Mouse (Mus musculus) embryonic facial prominence, embryonic 11.5 days (tissue): Measurements from ENCODE around the gene Vmn2r18. TPM values are rescaled to one million over a fixed set of nuclear protein-coding genes. Genes with fewer than 3 reads are reported as not detected.

Source experiments
- ATAC-seq: fragments of 200-750 bp; cut with Nextera tagmentation; replicated peaks from 2 replicates; pipeline ENCODE4 v1.8.0; 2017; ENCODE audit warnings: low read depth; ENCODE audit not compliant: insufficient number of reproducible peaks, low FRiP score, low TSS enrichment
- DNase-seq: peaks from one replicate; pipeline ENCODE4 v3.0.0-alpha.2; 2015; ENCODE audit warnings: low spot score
- H3K27ac ChIP-seq: fragments of 300-500 bp; sonication (generic); replicated peaks from 2 replicates; pipeline ENCODE4 v1.5.1; 2014; ENCODE audit warnings: mild to moderate bottlenecking, low read depth, low read length, control low read depth
- H3K27me3 ChIP-seq: fragments of 300-500 bp; sonication (generic); 2 replicates; pipeline ENCODE4 v1.6.1; 2014; ENCODE audit warnings: mild to moderate bottlenecking, low read length, moderate library complexity, mixed read lengths; ENCODE audit not compliant: control insufficient read depth, insufficient read depth
- H3K36me3 ChIP-seq: fragments of 300-500 bp; sonication (generic); replicated peaks from 2 replicates; pipeline ENCODE4 v1.6.1; 2014; ENCODE audit warnings: low read depth, mild to moderate bottlenecking, low read length, moderate library complexity, mixed read lengths; ENCODE audit not compliant: control insufficient read depth, insufficient read depth
- H3K4me1 ChIP-seq: fragments of 300-500 bp; sonication (generic); 2 replicates; pipeline ENCODE4 v1.6.1; 2014; ENCODE audit warnings: low read length, mixed read lengths; ENCODE audit not compliant: control insufficient read depth, insufficient read depth
- H3K4me2 ChIP-seq: fragments of 300-500 bp; sonication (generic); 2 replicates; pipeline ENCODE4 v1.6.1; 2014; ENCODE audit warnings: low read depth, mild to moderate bottlenecking, control low read depth, low read length, moderate library complexity
- H3K4me3 ChIP-seq: fragments of 300-500 bp; sonication (generic); 2 replicates; pipeline ENCODE4 v1.5.1; 2014; ENCODE audit warnings: low read depth, low read length, control low read depth
- H3K9ac ChIP-seq: fragments of 300-500 bp; sonication (generic); replicated peaks from 2 replicates; pipeline ENCODE4 v1.6.1; 2014; ENCODE audit warnings: mild to moderate bottlenecking, control low read depth, low read length
- H3K9me3 ChIP-seq: fragments of 300-500 bp; sonication (generic); replicated peaks from 2 replicates; pipeline ENCODE4 v1.6.1; 2016; ENCODE audit warnings: mild to moderate bottlenecking, low read length, inconsistent platforms, mixed read lengths; ENCODE audit not compliant: control insufficient read depth
- WGBS: fragments of 180-500 bp; shearing (Covaris S2); extraction: QIAGEN DNeasy Blood & Tissue Kit; methylation state at CpG from one replicate; pipeline ENCODE4 v1.1.7; 2014; 5-methylcytosine and 5-hydroxymethylcytosine counted together
- polyA plus RNA-seq: library from polyadenylated mRNA; unstranded; fragments of >200 nt; fragmentation: Nextera tagmentation; extraction: Ambion mirVana; gene quantifications from 2 replicates; pipeline ENCODE4 v1.2.1, GENCODE M21; 2014

The Vmn2r18 gene
- 0.14 and 0.21 TPM in 2 replicates for polyA plus RNA-seq

DNA sequence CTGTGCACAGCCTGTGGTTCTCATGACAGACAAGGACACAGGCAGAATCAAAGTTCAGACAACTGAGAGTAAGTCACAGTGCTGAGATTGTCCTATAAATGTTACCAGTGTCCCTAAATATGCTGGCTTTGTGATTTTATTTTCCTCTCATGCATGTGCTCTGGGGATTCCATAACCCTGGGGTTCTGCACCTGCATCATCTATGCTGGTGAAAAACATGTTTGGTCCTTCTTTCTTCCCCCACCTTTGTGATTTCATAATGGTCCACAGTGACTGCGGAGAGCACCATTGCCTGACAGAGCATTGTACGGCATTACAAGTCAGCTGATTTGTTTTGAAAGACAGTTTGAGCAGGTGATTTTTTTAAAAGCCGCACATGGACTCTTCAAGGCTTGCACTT, at the start of gene Vmn2r18:
Gene Vmn2r18 (minus strand): TSS at position 101 of the 400 bp plus-strand sequence.
- DNase-seq = no peak
- Histone ChIP-seq H3K9ac (no peak within 1 kb of the TSS), H3K27me3 (no peaks in the 10 kb centered on the region), H3K4me1 (no peaks in the 10 kb centered on the region), H3K4me3 (no peak within 1 kb of the TSS), H3K27ac (no peak within 1 kb of the TSS), H3K9me3 (no peaks in the 10 kb centered on the region), H3K36me3 (no peaks in the 10 kb centered on the region), H3K4me2 (no peak within 1 kb of the TSS)
- no peak for ATAC-seq
- 82% methylated on average over 3 of the region's 3 CpGs for WGBS

GRCm38 (mm10) chr5:151651411-151651784, 45.6 kb upstream of the Vmn2r18 start:
- H3K27ac ChIP-seq = no peak overlapping the region
- H3K36me3 ChIP-seq = peaks cover 16% of the 10 kb centered on the region
- H3K27me3 ChIP-seq = no peaks in the 10 kb centered on the region
- ATAC-seq = no peak
- no peaks in the 10 kb centered on the region for H3K4me1 ChIP-seq
- WGBS = 63% methylated on average over 3 of the region's 3 CpGs
- H3K9ac ChIP-seq = no peak overlapping the region; the same call in 1 of the 2 replicates
- DNase-seq = no peak
- no peak overlapping the region for H3K4me2 ChIP-seq
- no peaks in the 10 kb centered on the region for H3K9me3 ChIP-seq
- no peak overlapping the region for H3K4me3 ChIP-seq

GRCm38 (mm10) chr5:151650700-151651410, 45.0 kb upstream of the Vmn2r18 start, which contains the start of gene Rfc3:
Gene Rfc3 (minus strand): TSS chr5:151651242.
- H3K4me3 ChIP-seq = peak within 1 kb of the TSS; percentile 68
- peak within 1 kb of the TSS; percentile 67 for H3K27ac ChIP-seq
- under 1% methylated on average over 41 of the region's 42 CpGs for WGBS
- peaks cover 21% of the 10 kb centered on the region for H3K36me3 ChIP-seq
- peak; percentile 97 for DNase-seq
- H3K9me3 ChIP-seq = no peaks in the 10 kb centered on the region
- no peaks in the 10 kb centered on the region for H3K27me3 ChIP-seq
- H3K4me1 ChIP-seq = no peaks in the 10 kb centered on the region
- ATAC-seq = peak; percentile 97
- H3K9ac ChIP-seq = peak within 1 kb of the TSS; percentile 76
- H3K4me2 ChIP-seq = peak within 1 kb of the TSS; percentile 39

GRCm38 (mm10) chr5:151644845-151645244, 39.0 kb upstream of the Vmn2r18 start:
- Histone ChIP-seq H3K27ac (no peak overlapping the region), H3K9ac (no peak overlapping the region), H3K4me2 (no peak overlapping the region), H3K36me3 (peaks cover 50% of the 10 kb centered on the region), H3K4me3 (no peak overlapping the region), H3K9me3 (no peaks in the 10 kb centered on the region), H3K4me1 (no peaks in the 10 kb centered on the region), H3K27me3 (no peaks in the 10 kb centered on the region)
- no peak for ATAC-seq
- WGBS = 95% methylated on average over 7 of the region's 7 CpGs
- DNase-seq = peak; percentile 36

- Histone ChIP-seq H3K27me3 (no peaks in the 10 kb centered on the region), H3K4me2 (no peak overlapping the region), H3K27ac (no peak overlapping the region), H3K4me1 (no peaks in the 10 kb centered on the region), H3K9me3 (no peaks in the 10 kb centered on the region), H3K36me3 (peaks cover 43% of the 10 kb centered on the region), H3K9ac (no peak overlapping the region), H3K4me3 (no peak overlapping the region)
- ATAC-seq = no peak
- 96% methylated on average over 5 of the region's 5 CpGs for WGBS
- DNase-seq = no peak
Measured at GRCm38 (mm10) chr5:151642867-151643266, 37.0 kb upstream of the Vmn2r18 start.

GRCm38 (mm10) chr5:151642102-151642501, 36.3 kb upstream of the Vmn2r18 start:
- Histone ChIP-seq H3K9ac (no peak overlapping the region), H3K4me2 (no peak overlapping the region), H3K4me3 (no peak overlapping the region), H3K4me1 (no peaks in the 10 kb centered on the region), H3K36me3 (peaks cover 40% of the 10 kb centered on the region), H3K27me3 (no peaks in the 10 kb centered on the region), H3K27ac (no peak overlapping the region), H3K9me3 (no peaks in the 10 kb centered on the region)
- ATAC-seq (no peak; the same call in 1 of the 2 replicates), DNase-seq (no peak)
- WGBS = 88% methylated on average over 1 of the region's 1 CpGs

GRCm38 (mm10) chr5:151601696-151602095, 4.1 kb downstream of the Vmn2r18 start:
- 40% methylated on average over 1 of the region's 1 CpGs for WGBS
- Histone ChIP-seq H3K27ac (no peak overlapping the region), H3K27me3 (no peaks in the 10 kb centered on the region), H3K9me3 (no peaks in the 10 kb centered on the region), H3K9ac (no peak overlapping the region), H3K36me3 (no peaks in the 10 kb centered on the region), H3K4me3 (no peak overlapping the region), H3K4me1 (no peaks in the 10 kb centered on the region), H3K4me2 (no peak overlapping the region)
- DNase-seq = no peak
- no peak for ATAC-seq
